Mouse (Mus musculus) embryonic facial prominence, embryonic 12.5 days (tissue): ENCODE results near the gene Mapk10. TPM values are rescaled to one million over a fixed set of nuclear protein-coding genes. Genes with fewer than 3 reads are reported as not detected.

Experiments used
- ATAC-seq: fragments of 200-750 bp; cut with Nextera tagmentation; 2 replicates; pipeline ENCODE4 v1.8.0; 2017; ENCODE audit not compliant: insufficient number of reproducible peaks, insufficient read depth, low FRiP score, low TSS enrichment
- H3K27ac ChIP-seq: fragments of 300-500 bp; sonication (generic); 2 replicates; pipeline ENCODE4 v1.5.1; 2016; ENCODE audit warnings: mild to moderate bottlenecking
- H3K27me3 ChIP-seq: fragments of 300-500 bp; sonication (generic); 2 replicates; pipeline ENCODE4 v1.6.1; 2016; ENCODE audit warnings: mild to moderate bottlenecking, moderate library complexity
- H3K36me3 ChIP-seq: fragments of 300-500 bp; sonication (generic); 2 replicates; pipeline ENCODE4 v1.6.1; 2016; ENCODE audit warnings: mild to moderate bottlenecking
- H3K4me1 ChIP-seq: fragments of 300-500 bp; sonication (generic); 2 replicates; pipeline ENCODE4 v1.6.1; 2016
- H3K4me2 ChIP-seq: fragments of 300-500 bp; sonication (generic); replicated peaks from 2 replicates; pipeline ENCODE4 v1.6.1; 2016; ENCODE audit warnings: mild to moderate bottlenecking, moderate library complexity
- H3K4me3 ChIP-seq: fragments of 300-500 bp; sonication (generic); 2 replicates; pipeline ENCODE4 v1.5.1; 2016; ENCODE audit warnings: mild to moderate bottlenecking
- H3K9ac ChIP-seq: fragments of 300-500 bp; sonication (generic); 2 replicates; pipeline ENCODE4 v1.6.1; 2016; ENCODE audit warnings: mild to moderate bottlenecking, moderate library complexity
- H3K9me3 ChIP-seq: fragments of 300-500 bp; sonication (generic); 2 replicates; pipeline ENCODE4 v1.6.1; 2016; ENCODE audit warnings: mild to moderate bottlenecking, moderate library complexity
- WGBS: fragments of 180-500 bp; shearing (Covaris S2); methylation state at CpG from one replicate; pipeline ENCODE4 v1.1.7; 2016; 5-methylcytosine and 5-hydroxymethylcytosine counted together
- polyA plus RNA-seq: library from polyadenylated mRNA; unstranded; fragments of >200 nt; fragmentation: Nextera tagmentation; extraction: Ambion mirVana; gene quantifications from 2 replicates; pipeline ENCODE4 v1.2.1, GENCODE M21; 2016

Gene Mapk10
- polyA plus RNA-seq: 4.3 and 6.1 TPM in 2 replicates

GRCm38 (mm10) chr5:103211101-103211848, at the start of gene Mapk10:
Gene Mapk10, minus strand, starts transcription at chr5:103211334.
- no peak within 1 kb of the TSS for H3K27ac ChIP-seq
- peak within 1 kb of the TSS; percentile 28 for H3K4me3 ChIP-seq
- no peaks in the 10 kb centered on the region for H3K4me1 ChIP-seq
- H3K9me3 ChIP-seq: no peaks in the 10 kb centered on the region
- no peaks in the 10 kb centered on the region for H3K27me3 ChIP-seq
- no peak within 1 kb of the TSS for H3K9ac ChIP-seq
- H3K4me2 ChIP-seq: peak within 1 kb of the TSS; percentile 46
- 11% methylated on average over 12 of the region's 16 CpGs for WGBS
- ATAC-seq: peak; percentile 99
- no peaks in the 10 kb centered on the region for H3K36me3 ChIP-seq

GRCm38 (mm10) chr5:103256144-103256543, 45.0 kb upstream of the Mapk10 start:
- H3K4me3 ChIP-seq: no peak overlapping the region
- no peaks in the 10 kb centered on the region for H3K4me1 ChIP-seq
- H3K27ac ChIP-seq: no peak overlapping the region
- H3K36me3 ChIP-seq: no peaks in the 10 kb centered on the region
- no peak overlapping the region for H3K4me2 ChIP-seq
- H3K27me3 ChIP-seq: no peaks in the 10 kb centered on the region
- no peak overlapping the region for H3K9ac ChIP-seq
- 88% methylated on average over 5 of the region's 5 CpGs for WGBS
- no peaks in the 10 kb centered on the region for H3K9me3 ChIP-seq
- ATAC-seq: no peak

GRCm38 (mm10) chr5:103242430-103242829, 31.3 kb upstream of the Mapk10 start:
- H3K27me3 ChIP-seq: no peaks in the 10 kb centered on the region
- WGBS: 64% methylated on average over 1 of the region's 1 CpGs
- H3K36me3 ChIP-seq: no peaks in the 10 kb centered on the region
- no peak overlapping the region for H3K4me3 ChIP-seq
- ATAC-seq: no peak
- no peaks in the 10 kb centered on the region for H3K4me1 ChIP-seq
- H3K4me2 ChIP-seq: no peak overlapping the region
- no peaks in the 10 kb centered on the region for H3K9me3 ChIP-seq
- H3K27ac ChIP-seq: no peak overlapping the region
- no peak overlapping the region for H3K9ac ChIP-seq

- 84% methylated on average over 4 of the region's 4 CpGs for WGBS
- Histone ChIP-seq H3K4me1 (no peaks in the 10 kb centered on the region), H3K27me3 (no peaks in the 10 kb centered on the region), H3K27ac (no peak overlapping the region), H3K9me3 (no peaks in the 10 kb centered on the region), H3K9ac (no peak overlapping the region), H3K36me3 (no peaks in the 10 kb centered on the region), H3K4me2 (no peak overlapping the region), H3K4me3 (no peak overlapping the region)
- no peak for ATAC-seq
Observed at GRCm38 (mm10) chr5:103231822-103232221, 20.7 kb upstream of the Mapk10 start.

- H3K4me3 ChIP-seq: no peak overlapping the region
- H3K4me2 ChIP-seq: no peak overlapping the region
- no peaks in the 10 kb centered on the region for H3K9me3 ChIP-seq
- no peak for ATAC-seq
- H3K27me3 ChIP-seq: no peaks in the 10 kb centered on the region
- WGBS: 90% methylated on average over 5 of the region's 5 CpGs
- H3K27ac ChIP-seq: no peak overlapping the region
- no peaks in the 10 kb centered on the region for H3K36me3 ChIP-seq
- H3K9ac ChIP-seq: no peak overlapping the region
- H3K4me1 ChIP-seq: no peaks in the 10 kb centered on the region
Observed at GRCm38 (mm10) chr5:103230334-103230733, 19.2 kb upstream of the Mapk10 start.

- WGBS: 79% methylated on average over 3 of the region's 3 CpGs
- Histone ChIP-seq H3K27ac (no peak overlapping the region), H3K9ac (no peak overlapping the region), H3K4me2 (no peak overlapping the region), H3K36me3 (no peaks in the 10 kb centered on the region), H3K9me3 (no peaks in the 10 kb centered on the region), H3K4me1 (no peaks in the 10 kb centered on the region), H3K27me3 (no peaks in the 10 kb centered on the region), H3K4me3 (no peak overlapping the region)
- no peak for ATAC-seq
Observed at GRCm38 (mm10) chr5:103229321-103229720, 18.2 kb upstream of the Mapk10 start.

GRCm38 (mm10) chr5:103221997-103222396, 10.9 kb upstream of the Mapk10 start:
- no peaks in the 10 kb centered on the region for H3K9me3 ChIP-seq
- no peaks in the 10 kb centered on the region for H3K4me1 ChIP-seq
- no peak overlapping the region for H3K9ac ChIP-seq
- H3K4me3 ChIP-seq: no peak overlapping the region
- ATAC-seq: no peak
- no peak overlapping the region for H3K4me2 ChIP-seq
- H3K27ac ChIP-seq: no peak overlapping the region
- no peaks in the 10 kb centered on the region for H3K27me3 ChIP-seq
- WGBS: 57% methylated on average over 2 of the region's 2 CpGs
- H3K36me3 ChIP-seq: no peaks in the 10 kb centered on the region

- Histone ChIP-seq H3K27ac (no peak overlapping the region), H3K4me3 (peak overlapping the region; percentile 28; the same call in 1 of the 2 replicates), H3K4me1 (no peaks in the 10 kb centered on the region), H3K36me3 (no peaks in the 10 kb centered on the region), H3K27me3 (no peaks in the 10 kb centered on the region), H3K9me3 (no peaks in the 10 kb centered on the region), H3K9ac (no peak overlapping the region), H3K4me2 (peak overlapping the region; percentile 46)
- no peak for ATAC-seq
- WGBS: 29% methylated on average over 6 of the region's 6 CpGs
Observed at GRCm38 (mm10) chr5:103210644-103211043, 490 bp downstream of the Mapk10 start.

GRCm38 (mm10) chr5:103210018-103210417, 1.1 kb downstream of the Mapk10 start:
- no peaks in the 10 kb centered on the region for H3K4me1 ChIP-seq
- H3K4me2 ChIP-seq: no peak overlapping the region
- H3K27ac ChIP-seq: no peak overlapping the region
- no peaks in the 10 kb centered on the region for H3K27me3 ChIP-seq
- no peak overlapping the region for H3K4me3 ChIP-seq
- no peaks in the 10 kb centered on the region for H3K36me3 ChIP-seq
- H3K9ac ChIP-seq: no peak overlapping the region
- no peaks in the 10 kb centered on the region for H3K9me3 ChIP-seq
- WGBS: 60% methylated on average over 3 of the region's 3 CpGs
- no peak for ATAC-seq

- H3K9ac ChIP-seq: no peak overlapping the region
Observed at GRCm38 (mm10) chr5:103209486-103209885, 1.6 kb downstream of the Mapk10 start.

GRCm38 (mm10) chr5:103208869-103209268, 2.3 kb downstream of the Mapk10 start:
- Histone ChIP-seq H3K27me3 (no peaks in the 10 kb centered on the region), H3K36me3 (no peaks in the 10 kb centered on the region), H3K4me2 (no peak overlapping the region), H3K9me3 (no peaks in the 10 kb centered on the region), H3K27ac (no peak overlapping the region), H3K4me1 (no peaks in the 10 kb centered on the region), H3K9ac (no peak overlapping the region), H3K4me3 (no peak overlapping the region)
- WGBS: 52% methylated on average over 8 of the region's 8 CpGs
- ATAC-seq: no peak

More at GRCm38 (mm10) chr5:103209486-103209885, 1.6 kb downstream of the Mapk10 start:
- WGBS: 64% methylated on average over 6 of the region's 6 CpGs
- H3K36me3 ChIP-seq: no peaks in the 10 kb centered on the region
- no peak overlapping the region for H3K4me3 ChIP-seq
- no peak overlapping the region for H3K27ac ChIP-seq
- H3K27me3 ChIP-seq: no peaks in the 10 kb centered on the region
- no peaks in the 10 kb centered on the region for H3K9me3 ChIP-seq
- H3K4me2 ChIP-seq: no peak overlapping the region
- no peak for ATAC-seq
- no peaks in the 10 kb centered on the region for H3K4me1 ChIP-seq

GRCm38 (mm10) chr5:103208021-103208511, 3.1 kb downstream of the Mapk10 start:
- 80% methylated on average over 10 of the region's 10 CpGs for WGBS
- ATAC-seq: no peak
- Histone ChIP-seq H3K4me3 (no peak overlapping the region), H3K4me1 (no peaks in the 10 kb centered on the region), H3K9ac (no peak overlapping the region), H3K9me3 (no peaks in the 10 kb centered on the region), H3K27ac (no peak overlapping the region), H3K27me3 (no peaks in the 10 kb centered on the region), H3K36me3 (no peaks in the 10 kb centered on the region), H3K4me2 (no peak overlapping the region)
